Mouse (Mus musculus): ENCODE measurements around the gene Prss45. TPM values are rescaled to one million over a fixed set of nuclear protein-coding genes. Genes with fewer than 3 reads are reported as not detected.

Prss45 gene
- total RNA-seq, 2 experiments from 2014 or later: not detected

Other genes starting within 250 kb of the Prss45 start
- 1 to 10 TPM; 1.1 to 1.2 TPM for gene Nradd, start 210.1 kb upstream of the Prss45 start, total RNA-seq (2021)
- gene Nbeal2, start 180.4 kb upstream of the Prss45 start, total RNA-seq (2021): 10 to 100 TPM; 10.4 to 12.0 TPM
- 10 to 100 TPM; 65.4 to 68.1 TPM for gene Ccdc12, start 178.1 kb upstream of the Prss45 start, total RNA-seq (2021)
- over 10,000 TPM; 11,266 to 12,112 TPM for gene Myl3, start 92.7 kb upstream of the Prss45 start, total RNA-seq (2021)
- gene Pth1r, start 87.4 kb upstream of the Prss45 start, total RNA-seq (2021): 1 to 10 TPM; 9.1 TPM
- not detected for gene Prss42, start 36.4 kb upstream of the Prss45 start, total RNA-seq (2021)
- gene Prss44, start 20.6 kb upstream of the Prss45 start, total RNA-seq (2021): not detected
- not detected for gene Prss43, start 7.9 kb upstream of the Prss45 start, total RNA-seq (2021)
- not detected for gene Prss46, start 9.9 kb downstream of the Prss45 start, total RNA-seq (2021)
- not detected for gene Prss50, start 23.4 kb downstream of the Prss45 start, total RNA-seq (2021)
- gene Als2cl, start 45.3 kb downstream of the Prss45 start, total RNA-seq (2021): 10 to 100 TPM; 20.1 to 22.9 TPM
- gene Tmie, start 45.5 kb downstream of the Prss45 start, total RNA-seq (2021): 1 to 10 TPM; 1.3 to 3.2 TPM
- not detected for gene Fam240a, start 82.3 kb downstream of the Prss45 start, total RNA-seq (2021)
- gene Tdgf1, start 111.6 kb downstream of the Prss45 start, total RNA-seq (2021): under 1 TPM in 1 of 2 experiments, not detected in 1; 0.10 TPM
- 10 to 100 TPM; 68.5 to 71.5 TPM for gene Lrrc2, start 117.0 kb downstream of the Prss45 start, total RNA-seq (2021)
- 1 to 10 TPM; 3.0 to 5.2 TPM for gene Rtp3, start 156.0 kb downstream of the Prss45 start, total RNA-seq (2021)
- gene Ltf, start 184.7 kb downstream of the Prss45 start, total RNA-seq (2021): 1 to 10 TPM; 1.6 to 1.8 TPM
- 10 to 100 TPM in 1 of 2 experiments, 1 to 10 TPM in 1; 9.7 to 10.5 TPM for gene Ccrl2, start 222.9 kb downstream of the Prss45 start, total RNA-seq (2021)